Mouse (Mus musculus) adrenal gland (tissue): ENCODE results near the gene Ppp6r2.

Experiments used
- intact Hi-C: fragments of 180-260 bp; cut with DNase I; formaldehyde crosslinking; loops from one replicate; pipeline ENCODE4 v1.15.1; 2025

The Ppp6r2 gene

DNA sequence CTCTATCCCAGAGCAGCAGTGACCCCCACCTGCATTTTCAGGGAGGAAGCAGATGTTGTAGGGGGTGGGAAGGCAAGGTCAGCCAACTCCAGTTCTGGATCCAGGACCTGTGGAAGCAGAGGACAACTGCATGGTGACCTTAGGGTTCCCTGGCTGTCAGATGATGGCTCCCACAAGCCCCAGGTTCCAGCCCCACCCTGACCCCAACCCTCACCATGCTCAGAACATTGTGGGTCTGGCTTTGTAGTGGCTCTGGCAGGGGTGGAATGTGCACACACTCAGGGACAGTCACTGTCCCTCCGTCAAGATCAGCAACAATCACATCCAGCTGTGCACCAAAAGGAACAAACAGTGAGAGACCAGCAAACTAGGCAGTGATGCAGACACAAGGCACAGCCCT is 94.6 kb downstream of the Ppp6r2 start:
- intact Hi-C loops, result no loop called here

DNA sequence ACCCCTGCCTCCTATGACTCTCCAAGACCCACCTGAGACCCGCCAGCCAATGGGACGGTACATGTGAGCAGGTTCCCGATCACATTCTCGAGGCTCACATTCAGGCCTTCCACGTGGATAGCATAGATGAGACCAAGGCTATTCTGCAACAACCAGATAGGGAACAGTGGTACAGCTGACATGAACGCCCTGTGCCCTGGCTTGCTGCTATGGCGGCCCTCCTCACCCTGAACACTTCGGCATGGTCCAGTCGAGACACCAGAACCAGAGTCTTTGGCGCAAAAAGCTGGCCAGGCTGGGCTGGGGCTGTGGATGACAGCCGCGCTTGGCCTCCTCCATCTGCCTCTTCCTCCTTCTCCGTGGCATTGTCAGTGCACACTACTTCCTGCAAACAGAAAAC is 96.1 kb downstream of the Ppp6r2 start:
- intact Hi-C loops, result no loop called here

DNA sequence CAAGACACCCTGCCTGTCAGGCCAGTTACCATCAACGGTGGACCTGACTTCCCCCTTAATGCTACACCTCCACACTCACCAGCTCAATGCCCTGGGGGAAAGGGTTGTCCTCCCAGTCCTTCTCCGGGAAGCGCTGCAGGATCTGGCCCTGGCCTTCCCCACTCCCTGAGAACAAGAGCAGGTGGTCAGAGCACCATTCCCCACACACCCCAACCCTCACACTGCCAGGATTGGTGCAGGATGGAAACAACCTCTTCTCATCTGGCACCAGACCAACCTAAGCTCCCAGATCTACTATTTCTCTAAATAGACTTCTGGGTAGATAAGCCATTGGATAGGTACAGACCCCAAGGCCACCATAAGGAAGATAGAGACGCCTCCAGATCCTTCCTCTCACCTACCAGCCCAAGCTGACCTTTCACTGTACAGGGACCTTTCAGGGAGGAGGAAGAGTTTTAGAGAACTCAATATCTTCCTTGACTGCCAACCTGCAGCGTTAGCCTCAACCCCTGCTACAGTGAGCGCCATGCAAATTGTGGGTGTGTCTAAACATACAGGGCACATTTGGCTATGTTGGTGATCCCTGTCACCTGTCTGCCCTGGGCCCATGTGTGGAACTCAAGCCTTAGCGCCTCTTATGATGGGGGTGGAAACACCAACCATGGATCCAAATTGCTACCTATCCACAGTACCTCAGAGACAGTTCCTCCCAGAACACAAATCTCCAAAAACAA is 97.2 kb downstream of the Ppp6r2 start:
- intact Hi-C loops, result no loop called here

DNA sequence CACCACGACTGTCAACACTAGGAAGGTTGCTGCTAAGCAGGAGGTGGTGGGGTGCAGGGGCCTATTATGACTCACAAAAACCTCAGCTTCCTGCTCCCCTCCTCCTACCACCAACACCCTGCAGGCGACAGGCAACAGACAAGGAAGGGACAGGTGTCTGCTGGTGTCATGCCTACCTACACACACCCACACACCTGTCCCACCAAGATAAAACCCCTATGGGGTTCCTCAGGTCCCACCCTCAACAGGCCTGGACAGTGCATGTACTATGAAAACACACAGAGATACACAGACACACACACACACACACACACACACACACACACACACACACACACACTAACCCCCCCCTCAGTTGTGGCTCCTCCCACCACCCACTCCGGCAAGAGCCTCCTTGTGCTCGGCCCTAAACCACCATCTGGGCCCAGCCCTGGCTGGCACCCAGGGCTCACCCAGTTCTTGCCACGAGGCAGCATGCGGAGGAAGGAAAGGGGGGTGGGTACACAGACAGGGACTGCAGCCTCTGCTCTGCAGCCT is 98.7 kb downstream of the Ppp6r2 start:
- intact Hi-C loops, result no loop called here

DNA sequence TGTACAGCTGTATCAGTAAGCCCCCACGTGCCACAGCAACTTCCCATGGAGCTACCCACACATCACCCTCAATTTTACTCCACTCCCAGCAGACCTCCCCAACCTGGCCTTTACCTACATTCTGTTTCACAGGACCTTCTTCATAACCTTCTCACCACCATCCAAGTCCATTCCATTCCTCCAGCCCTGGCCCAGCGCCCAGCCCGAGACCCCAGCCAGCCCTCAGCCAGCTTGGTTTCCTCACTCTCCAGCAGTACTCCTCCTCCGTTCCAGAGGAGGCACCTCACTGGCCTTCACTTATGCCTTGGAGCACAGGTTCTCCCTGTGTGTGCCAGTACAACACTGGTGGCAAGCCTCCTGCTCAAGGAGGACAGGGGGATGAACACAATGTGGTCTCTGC is 102.0 kb downstream of the Ppp6r2 start:
- intact Hi-C loops, result no loop called here

DNA sequence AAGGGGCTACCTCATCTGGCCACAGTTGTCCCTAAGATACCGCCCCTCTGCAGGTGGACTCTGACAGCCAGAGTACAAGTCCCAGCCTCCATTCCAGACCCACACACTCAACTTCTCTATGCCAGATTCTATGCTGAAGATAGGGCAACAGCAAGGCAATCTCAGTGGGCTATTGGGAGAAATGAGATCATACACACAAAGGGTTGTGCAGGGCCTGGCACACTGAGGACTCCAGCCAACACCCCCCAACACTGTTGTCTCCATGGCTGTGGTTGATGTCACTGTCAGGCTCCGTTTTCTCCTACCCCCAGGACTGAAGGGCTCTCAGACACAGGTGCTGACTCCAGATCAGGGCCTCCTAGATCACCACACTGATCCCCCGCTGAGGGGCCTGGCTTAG is 102.8 kb downstream of the Ppp6r2 start:
- intact Hi-C loops, result no loop called here

DNA sequence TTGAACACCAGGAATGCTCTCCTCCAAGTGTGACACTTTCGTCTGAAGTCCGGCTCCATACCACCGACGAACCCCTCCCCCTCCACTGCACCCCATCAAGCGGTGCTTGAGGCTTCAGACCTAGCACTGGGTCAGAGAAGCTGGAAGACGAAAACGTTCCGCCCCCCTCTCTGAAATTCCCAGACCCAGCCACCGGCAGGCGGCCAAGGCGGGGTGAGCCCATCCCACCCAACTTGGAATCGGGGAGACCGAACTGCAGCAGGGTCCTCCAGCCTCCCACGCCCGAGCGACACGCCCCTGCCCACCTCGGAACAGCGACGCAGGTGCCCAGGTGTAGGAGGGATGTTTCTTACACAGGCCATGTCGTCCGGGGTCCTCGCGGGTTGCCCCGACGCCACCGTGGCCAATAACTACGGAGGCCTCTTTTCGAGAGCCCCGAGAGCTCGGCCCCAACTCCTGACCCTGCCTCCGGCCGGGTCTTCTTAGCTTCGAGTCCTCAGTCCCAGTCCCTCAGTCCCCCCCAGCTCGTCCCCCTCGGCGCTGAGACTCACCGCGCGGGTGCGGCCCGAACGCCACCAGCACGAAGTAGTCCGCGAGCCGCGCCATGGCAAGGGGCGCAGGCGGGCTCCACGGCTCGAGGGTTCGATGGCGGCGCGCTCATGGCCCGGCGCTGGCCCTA is 103.3 kb downstream of the Ppp6r2 start:
- intact Hi-C loops, result no loop called here

DNA sequence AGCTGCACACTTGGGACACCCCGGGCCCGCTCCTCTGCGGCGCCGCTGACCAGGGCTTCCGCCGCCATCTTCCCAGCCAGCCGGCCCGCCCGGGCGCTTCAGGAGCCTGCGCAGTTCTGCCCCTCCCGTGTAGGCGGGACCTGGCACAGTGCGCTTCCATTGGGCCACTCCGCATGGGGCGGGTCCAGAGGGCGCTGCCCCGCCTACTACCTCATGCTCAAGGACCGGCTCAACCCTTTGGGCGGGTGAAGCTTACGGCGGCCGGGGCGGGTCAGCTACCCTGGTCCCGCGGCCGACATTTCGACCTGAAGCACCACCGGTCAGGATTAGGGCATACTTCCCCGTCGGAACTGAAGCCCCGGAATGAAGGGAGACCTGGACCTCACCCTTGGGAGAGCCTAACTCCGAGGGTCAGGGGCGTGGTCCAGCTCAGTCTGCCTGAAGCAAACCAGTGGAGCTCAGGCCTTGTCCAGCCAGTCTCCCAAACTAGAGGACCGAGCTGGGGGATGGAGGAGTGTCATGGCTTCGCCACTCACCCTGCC is 103.9 kb downstream of the Ppp6r2 start, which contains the start of gene Sbf1:
Gene Sbf1 (minus strand): TSS at position 122 of the 542 bp plus-strand sequence.
- intact Hi-C loops, result no loop called here

DNA sequence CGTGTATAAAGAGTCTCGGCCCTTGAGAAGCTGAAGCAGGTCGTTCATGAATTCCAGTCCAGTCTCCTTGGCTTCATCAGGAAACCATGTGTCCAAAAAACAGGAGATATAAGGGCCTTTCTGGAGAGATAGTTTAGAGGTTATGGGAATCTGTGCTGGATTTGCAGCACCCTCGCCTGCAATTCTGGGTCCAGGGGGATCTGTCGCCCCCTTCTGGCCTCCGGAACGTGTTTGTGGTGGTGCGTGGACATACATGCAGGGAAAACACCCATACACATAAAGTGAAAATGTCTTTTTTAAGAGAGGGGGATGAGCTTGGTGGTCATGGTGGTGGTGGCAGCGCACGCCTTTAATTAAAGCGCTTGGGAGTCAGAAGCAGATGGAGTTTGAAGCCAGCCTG is 104.8 kb downstream of the Ppp6r2 start:
- intact Hi-C loops, result no loop called here

DNA sequence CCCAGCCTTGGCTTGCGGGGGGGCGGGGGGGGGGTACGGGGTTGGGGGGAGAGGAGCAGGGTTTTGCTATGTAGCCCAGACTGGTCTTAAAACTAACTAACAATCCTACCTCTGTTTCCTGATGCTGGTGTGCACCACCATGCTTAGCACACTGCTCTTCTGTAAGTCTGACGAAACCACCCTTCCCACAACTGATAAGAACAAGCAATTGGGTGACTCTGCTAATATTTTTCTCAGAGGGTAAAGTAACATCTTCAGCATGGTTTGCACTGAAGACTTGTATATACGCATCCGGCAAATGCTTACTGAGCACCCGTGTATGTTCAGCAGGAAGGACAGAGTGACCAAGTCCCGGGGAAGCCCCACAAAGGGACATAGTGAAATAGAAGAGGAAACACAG is 109.9 kb downstream of the Ppp6r2 start:
- intact Hi-C loops, result no loop called here

DNA sequence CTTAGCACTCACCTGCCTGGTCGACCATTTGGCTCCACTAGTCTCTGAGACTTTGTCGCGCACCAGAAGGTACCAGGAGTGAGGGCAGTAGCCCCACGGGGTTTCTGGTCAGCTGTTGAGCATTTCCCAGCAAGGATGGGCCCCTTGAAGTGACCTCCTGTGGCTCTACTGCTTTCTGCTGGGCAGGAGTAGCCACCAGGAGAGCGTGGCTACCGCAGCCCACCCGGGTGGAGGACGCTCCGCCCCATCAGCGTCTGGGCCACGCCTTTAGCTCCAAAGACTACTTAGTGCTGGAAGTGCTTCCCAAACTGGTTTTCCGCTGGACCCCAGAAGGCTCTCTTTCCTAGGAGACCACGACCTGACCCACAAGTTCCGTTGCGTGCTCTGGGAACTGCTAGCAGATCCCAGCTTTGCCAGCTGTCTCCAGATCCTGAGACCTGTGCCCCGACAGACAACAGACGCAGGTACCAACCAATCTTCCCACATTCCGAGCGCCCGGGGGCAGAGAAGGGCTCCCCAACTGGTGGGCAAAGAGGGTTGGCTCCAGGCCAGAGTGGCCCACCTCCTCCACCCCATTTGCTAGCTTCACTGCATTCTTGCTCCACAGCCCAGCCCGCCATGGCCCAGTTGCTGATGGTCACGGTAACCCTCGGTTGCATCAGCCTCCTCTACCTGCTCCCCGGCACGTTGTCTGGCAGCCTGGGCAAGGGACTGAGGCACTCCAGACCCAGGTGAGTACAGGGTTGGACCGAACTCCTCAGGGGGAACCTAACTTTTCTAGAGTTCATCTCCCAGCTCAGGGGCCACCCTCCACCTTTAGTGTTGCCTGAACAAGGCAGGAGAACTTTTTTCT is 111.5 kb downstream of the Ppp6r2 start, which contains the start of gene Adm2:
Gene Adm2 (plus strand): TSS at position 51 of the 853 bp plus-strand sequence.
- intact Hi-C loops, result no loop called here

DNA sequence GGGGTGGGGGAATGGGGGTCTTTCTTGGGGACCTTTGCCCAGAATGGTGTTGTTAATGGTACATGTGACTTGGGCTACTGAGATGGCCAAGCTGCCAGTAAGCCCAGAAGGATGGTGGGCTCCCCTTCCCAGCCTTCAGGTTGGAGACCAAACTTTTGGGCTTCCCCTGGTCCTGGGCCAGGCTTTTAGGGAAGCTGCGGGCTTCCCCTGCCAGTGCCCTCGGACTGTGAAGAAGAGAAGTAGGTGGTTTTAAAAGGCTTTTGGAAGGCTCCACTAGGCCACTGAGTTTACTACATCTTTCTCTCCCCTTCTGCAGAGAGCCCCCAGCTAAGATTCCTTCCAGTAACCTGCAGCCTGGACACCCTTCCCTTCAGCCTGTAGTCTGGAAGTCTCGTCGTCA is 112.3 kb downstream of the Ppp6r2 start:
- intact Hi-C loops, result no loop called here

DNA sequence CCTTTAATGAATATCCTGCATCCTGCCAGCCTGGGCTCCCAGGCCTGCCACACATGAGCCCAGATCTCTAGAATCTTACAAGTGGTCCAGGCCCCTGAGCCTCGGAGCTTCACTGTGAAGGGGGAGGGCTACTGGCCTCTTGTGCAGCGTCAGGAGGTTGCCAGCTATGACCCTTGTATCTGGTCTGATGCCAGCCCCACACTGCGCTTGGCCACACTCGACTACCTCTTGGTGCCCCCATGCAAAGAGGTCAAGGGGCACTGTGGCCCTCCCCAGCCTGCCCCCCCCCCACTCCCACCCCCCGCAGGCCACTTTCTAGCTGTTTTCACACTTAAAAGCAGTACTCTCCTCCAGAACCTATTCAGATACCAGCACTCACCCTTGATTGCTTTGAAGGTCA is 115.1 kb downstream of the Ppp6r2 start:
- intact Hi-C loops, result no loop called here

DNA sequence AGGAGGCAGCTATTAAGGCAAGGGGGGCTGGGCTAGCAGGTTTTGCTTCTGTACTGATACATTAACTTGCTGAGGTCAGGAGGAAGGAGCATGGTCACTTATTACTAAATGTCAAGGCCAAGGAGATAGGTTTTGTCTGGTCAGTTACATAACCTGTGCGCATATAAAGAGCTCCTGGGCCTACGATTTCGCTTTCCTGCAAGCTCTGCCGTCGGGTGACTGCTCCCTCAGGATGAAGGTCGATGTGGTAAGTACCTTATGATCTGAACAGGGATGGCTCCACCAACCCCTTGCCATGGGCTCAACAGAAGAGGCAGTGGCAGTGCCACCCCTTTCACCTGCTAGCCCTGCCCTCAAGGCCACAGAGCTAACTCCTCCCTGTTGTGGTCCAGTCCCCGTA is 122.9 kb downstream of the Ppp6r2 start, which contains the start of gene Miox:
Gene Miox (plus strand): TSS at position 128 of the 400 bp plus-strand sequence.
- intact Hi-C loops, result no loop called here

DNA sequence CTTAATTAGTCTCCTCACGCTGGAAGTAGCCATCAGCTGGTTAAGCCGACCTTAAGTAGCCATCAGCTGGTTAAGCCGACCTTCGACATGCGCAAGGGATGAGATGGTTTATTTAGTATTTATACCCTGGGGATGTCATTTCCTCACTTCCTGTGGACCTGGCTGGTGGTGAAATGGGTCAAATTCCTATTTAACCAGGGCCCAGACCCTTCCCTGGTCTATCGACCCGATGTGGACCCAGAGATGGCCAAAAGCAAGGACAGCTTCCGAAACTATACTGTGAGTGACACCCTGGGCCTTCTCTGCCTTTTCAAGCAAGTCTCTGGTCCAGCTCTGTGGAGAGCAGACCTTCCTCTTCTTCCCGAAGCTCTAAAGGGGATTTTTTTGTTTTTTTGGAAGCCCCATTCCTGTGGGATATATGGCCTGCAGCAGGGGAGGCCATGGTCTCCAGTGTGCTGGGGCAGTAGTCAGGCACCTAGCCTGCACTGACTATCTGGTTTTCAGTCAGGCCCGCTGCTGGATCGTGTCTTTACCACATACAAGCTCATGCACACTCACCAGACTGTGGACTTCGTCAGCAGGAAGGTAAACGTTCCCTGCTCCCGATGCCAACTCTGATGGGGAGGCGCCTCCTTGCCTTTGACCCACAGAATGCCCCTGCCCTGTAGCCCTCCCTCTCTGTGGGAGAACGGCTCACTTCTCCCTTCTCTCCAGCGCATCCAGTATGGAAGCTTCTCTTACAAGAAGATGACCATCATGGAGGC is 123.6 kb downstream of the Ppp6r2 start:
- intact Hi-C loops, result no loop called here

DNA sequence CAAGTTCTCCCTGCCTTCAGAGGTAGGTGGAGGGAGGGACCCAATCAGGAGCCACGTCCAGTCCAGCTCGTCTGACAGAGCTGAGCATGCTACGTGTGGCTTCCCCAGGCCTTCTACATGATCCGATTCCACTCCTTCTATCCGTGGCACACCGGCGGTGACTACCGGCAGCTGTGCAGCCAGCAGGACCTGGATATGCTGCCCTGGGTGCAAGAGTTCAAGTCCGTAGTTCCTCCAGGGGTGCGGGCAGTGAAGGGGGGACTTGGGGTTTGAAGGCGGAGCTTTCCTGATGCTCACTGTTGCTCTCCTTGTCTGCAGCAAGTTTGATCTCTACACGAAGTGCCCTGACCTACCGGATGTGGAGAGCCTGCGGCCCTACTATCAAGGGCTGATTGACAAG is 125.1 kb downstream of the Ppp6r2 start:
- intact Hi-C loops, result no loop called here
